Mouse (Mus musculus) megakaryocyte, embryonic 14.5 days (primary cell): ENCODE results near the gene Lrrc4b.

Source experiments
- FLI1 ChIP-seq: IDR thresholded peaks from 2 replicates; pipeline ENCODE4 v1.6.1; 2012; ENCODE audit warnings: low read length, inconsistent platforms, mixed read lengths
- GATA1 ChIP-seq: IDR thresholded peaks from 3 replicates; pipeline ENCODE4 v1.6.1; 2012; ENCODE audit warnings: mixed read lengths, low read length, inconsistent platforms, borderline replicate concordance

DNA sequence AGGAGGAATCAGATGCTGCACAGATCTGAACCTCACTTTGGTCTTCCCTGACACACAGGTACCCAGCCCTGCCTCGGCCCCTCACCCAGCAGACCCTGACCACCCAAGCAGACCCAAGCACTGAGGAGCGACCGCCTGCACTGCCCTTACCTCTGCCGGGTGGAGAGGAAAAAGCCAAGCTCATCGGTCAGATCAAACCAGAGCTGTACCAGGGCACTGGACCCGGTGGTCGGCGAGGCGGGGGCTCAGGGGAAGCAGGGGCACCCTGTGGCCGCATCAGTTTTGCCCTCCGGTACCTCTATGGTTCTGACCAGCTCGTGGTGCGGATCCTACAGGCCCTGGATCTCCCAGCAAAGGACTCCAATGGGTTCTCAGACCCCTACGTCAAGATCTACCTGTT is 36.5 kb upstream of the Lrrc4b start:
- TF ChIP-seq GATA1 (no peak), FLI1 (no peak)
